Mouse (Mus musculus): ENCODE measurements around the gene Otof.

DNA sequence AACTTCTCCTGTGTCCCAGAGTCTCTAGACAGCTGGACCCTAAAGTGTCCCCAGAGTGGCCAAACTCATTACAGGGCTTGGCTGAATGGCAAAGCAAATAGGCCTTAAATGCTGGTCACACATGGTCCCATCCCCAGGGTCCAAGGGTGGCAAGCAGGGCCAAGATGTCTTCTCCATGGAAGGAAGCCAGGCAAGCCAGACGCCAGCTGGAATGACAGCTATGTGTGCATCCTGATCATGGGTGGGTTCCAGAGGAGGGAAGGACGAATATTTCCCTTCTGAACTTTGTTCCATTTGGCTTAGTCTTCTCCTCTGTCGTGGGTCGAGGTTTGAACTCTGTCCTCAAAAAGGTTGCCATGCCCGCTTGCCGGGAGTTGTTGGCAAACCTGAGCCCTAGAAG lies 23.4 kb upstream of the Otof start:
- no peak for TF ChIP-seq CTCF (IDR thresholded peaks at IDR 0.05; ENCODE audit: control insufficient read depth, insufficient read depth, insufficient replicate concordance, low read depth, low read length)
- TF ChIP-seq POLR2A (IDR thresholded peaks at IDR 0.05; ENCODE audit: control insufficient read depth, low read depth, low read length), result no peak
